Mouse (Mus musculus) telencephalon, adult 2 months (tissue): ENCODE measurements around the gene Wdr41.

Experiments used
- DNase-seq: peaks from one replicate; pipeline ENCODE4 v3.0.0-alpha.2; 2011; ENCODE audit warnings: low read depth, low spot score

Gene Wdr41

DNA sequence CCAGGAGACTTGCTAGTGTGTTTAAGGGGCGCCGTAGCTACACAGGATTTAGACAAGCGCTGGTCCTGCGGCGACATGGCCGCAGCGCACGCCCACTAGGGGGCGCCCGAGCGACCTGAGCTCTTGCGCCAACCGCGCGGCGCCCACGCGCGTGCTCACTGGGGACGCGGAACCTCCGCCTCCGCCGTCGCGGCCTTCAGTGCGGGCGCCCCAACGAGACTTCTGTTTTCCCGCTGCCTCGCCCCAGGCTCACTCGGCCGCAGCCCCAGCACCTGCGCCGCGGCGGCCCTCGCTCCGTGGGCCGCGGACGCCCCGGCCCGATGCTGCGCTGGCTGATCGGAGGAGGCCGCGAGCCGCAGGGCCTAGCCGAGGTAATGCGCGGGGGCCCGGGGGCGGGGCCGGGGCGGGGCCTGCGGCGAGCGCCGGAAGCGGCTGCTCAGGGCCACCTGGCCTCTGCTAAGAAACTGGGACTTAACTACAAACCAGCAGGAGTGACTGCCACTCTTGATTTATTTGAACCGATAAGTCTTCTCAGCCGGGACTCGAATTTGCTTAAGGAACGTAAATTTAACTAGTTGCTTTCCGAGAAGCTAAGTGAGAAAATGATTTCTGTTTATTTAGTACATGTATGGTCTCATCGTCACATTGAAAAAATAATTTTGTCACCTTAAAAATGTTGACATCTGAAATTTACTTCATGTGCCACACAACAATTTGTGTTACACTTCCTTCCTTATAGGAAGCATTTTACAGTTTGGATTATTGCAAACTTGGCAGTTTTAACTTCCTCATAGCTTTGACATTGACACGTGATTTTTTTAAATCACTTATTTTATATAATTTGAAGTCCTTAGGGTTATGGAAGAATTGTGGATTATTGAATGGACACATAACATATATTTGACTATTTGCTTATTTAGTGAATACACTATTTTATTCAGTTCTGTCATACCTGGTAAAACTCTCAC is at the start of gene Wdr41:
TSS of gene Wdr41 (plus strand) at position 126 of the 968 bp plus-strand sequence.
- peak; percentile 88 for DNase-seq

DNA sequence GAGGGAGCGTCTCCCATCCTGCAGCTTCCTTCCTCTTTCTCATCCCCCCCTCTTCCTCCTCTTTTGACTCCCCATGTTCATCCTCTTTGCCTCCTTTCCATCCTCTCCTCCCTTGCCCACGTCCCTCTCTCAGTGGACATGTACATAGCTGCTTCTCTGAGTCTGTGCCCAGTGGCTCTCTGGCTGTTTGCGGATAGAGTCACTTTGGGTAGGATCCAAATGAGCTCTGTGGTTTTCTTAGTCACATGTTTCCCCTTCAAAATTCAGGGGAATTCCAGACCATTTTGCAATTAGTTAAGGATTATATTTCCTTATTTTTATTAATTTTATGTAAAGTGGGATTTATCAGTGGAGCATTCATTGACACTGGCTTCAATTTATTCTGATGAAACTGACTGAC is 48.1 kb upstream of the Wdr41 start:
- DNase-seq, result no peak

- no peak for DNase-seq
These were observed 37.7 kb upstream of the Wdr41 start for GRCm38 (mm10) chr13:94938418-94938817.

DNA sequence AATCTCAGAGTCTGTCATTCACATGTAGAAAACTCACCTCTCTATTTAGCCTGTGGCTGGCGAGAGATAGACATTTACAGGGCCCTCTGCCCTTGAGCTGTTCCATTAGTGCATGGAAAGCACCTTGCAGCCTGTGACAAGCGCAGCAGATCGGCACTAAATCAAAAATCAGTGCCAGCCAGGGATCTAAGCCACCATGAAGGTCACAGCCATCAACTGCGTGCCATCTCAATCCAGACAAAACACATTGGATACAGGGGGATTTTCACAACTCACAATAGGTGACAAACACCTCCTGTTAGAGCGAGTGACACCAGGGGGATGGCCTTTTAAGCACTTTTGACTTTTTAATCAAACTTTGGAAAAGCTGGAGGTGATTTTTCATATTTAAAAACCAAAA is 36.0 kb upstream of the Wdr41 start:
- DNase-seq, result no peak

DNA sequence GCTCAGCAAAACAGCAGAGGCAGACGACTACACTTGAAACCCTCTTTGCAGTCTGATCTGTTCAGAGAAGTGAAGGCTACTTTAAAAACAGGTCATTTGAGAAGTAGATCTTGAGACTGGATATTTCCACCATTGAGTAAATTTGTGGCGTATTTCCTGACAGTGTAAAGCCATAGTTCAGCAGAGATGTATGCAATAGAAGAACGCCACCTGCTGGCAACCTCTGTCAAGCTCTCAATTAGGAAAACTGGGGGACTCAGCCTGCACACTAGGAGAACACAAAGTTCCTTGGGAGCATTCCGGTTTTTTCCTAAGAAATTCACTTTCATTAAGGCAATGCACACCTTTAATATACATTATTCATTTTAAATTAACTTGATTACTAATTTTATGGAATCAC is 34.9 kb upstream of the Wdr41 start:
- DNase-seq, result peak; percentile 41

GRCm38 (mm10) chr13:94955941-94956340 is 20.2 kb upstream of the Wdr41 start:
- no peak for DNase-seq

- DNase-seq, result no peak
These were observed 18.2 kb upstream of the Wdr41 start for GRCm38 (mm10) chr13:94957965-94958364.

DNA sequence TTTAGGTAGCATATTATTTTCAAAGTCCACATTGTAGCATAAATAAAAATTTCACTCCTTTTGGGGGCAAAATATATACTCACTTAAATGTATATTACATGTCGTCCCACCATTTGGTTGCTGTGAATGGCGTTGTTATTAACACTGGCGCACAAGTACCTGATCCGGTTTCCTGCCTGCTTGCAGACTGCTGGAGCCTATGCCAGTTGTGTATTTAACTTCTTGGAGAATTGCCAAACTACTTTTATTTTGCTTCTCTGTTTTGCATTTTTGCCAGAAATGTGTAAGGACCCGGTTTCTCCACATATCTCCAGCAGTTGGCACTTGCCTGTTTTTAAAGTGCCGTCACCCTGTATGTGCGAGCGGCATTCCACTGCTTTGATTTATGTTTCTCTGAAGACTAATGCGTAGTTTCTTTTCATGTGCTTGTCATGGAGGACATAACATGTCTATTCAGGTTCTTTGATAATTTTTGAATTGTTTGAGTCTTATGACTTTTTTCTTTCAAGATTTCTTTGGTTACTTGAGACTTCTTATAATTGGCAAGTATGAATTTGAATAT is 6.1 kb upstream of the Wdr41 start:
- no peak for DNase-seq

DNA sequence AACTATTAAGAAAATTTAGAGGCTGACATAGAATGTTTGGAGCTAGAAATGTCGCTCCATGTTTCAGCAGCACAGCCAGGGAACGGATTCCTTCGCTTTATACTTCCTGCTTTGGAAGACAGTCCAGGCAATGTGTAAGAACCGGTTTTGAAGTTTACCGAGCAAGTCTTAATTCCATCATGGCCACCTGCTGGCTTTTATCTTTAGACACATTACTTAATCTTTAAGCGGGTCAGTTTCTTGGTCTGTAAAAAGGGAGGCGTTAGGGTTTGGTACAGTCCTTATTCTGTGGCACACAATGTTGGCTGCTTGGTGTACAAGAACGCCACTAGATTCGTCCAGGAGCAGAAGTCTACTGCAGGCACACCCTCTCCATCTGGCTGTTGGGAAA is 321 bp upstream of the Wdr41 start:
- no peak for DNase-seq

- no peak for DNase-seq
These were observed 2.9 kb downstream of the Wdr41 start for GRCm38 (mm10) chr13:94979081-94979480.

DNA sequence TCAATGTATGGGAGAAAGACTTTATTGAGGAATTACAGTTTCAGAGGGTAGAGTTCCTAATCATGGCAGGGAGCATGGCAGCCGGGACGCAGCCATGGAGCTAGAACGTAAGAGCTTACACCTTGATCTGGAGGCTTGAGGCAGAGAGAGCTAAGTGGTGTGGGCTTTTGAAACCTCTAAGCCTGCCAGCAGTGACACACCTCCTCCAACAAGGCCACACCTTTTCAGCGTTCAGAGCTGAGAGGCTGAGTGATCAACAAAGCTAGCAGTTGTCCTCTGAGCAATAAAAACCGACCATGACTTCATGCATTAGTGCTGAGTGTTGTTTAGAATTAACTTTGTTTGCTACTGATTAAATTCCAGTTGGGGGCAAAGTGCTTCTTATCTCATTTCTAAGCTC is 14.4 kb downstream of the Wdr41 start:
- no peak for DNase-seq

DNA sequence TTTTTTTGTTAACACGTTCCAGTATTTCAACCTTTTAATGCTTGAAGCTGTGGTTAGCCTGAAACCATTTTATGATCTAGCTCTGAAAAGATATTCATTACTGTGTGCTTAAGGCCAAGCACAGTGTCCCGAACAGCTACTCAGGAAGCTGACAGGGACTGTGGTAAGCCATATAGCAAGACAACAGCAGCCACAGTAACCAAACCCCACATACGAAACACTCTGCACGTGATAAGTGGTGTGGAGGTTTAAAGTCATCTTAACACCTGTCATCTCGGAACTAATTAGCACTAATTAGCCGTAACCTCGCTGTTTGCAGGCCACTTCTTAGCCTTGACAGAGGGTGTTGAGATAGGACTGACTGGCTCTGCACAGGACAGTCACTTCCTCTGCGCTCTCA is 31.1 kb downstream of the Wdr41 start:
- no peak for DNase-seq

GRCm38 (mm10) chr13:95009261-95009660 is 33.1 kb downstream of the Wdr41 start:
- DNase-seq, result no peak

DNA sequence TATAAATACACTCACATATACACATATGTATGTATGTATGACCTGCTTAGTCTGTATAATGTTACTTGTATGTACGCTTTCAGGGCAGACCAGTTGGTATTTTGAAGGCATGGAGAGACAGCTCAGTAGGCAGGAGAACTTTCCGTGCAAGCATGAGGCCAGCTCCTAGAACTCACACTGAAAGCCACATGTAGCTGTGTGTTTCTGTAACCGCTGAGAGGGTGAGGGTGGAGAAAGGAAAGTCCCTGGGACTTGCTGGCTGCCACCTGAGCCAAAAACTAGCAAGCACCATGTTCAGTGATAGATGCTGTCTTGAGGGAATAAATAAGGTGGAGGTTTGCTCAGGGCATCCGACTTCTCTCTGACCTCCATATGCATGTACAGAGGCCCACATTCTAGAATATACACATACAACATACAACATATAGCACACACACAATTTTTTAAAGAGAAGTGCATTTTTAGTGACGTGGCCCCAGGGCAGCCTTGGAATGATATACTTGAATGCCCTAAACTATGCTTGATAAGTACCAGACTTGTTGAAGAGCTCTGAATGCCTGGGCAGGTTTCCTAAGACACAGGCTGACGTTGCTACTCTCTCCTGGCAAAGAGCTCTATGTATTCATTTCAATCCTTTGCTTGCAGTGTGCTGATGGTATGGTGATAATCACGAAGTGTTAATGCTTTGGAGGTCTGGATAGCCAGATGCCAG is 35.6 kb downstream of the Wdr41 start:
- no peak for DNase-seq

DNA sequence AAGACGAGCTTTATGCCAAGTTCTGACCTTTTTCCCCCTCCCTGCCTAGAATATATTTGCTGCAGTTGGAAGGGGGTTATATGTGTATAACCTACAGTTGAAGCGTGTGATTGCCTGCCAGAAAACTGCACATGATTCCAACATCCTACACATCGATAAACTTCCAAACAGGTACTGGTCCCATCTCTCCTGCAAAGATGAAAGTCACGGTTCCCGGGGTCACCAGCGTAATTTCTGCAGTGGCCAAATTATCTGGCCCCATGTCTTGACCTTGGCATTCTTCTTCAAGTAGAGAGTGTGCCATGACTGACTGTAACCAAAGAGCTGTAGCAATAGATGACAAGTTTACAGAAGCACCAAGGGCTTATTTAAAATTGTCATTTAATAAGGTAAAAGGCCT is 41.1 kb downstream of the Wdr41 start:
- no peak for DNase-seq

DNA sequence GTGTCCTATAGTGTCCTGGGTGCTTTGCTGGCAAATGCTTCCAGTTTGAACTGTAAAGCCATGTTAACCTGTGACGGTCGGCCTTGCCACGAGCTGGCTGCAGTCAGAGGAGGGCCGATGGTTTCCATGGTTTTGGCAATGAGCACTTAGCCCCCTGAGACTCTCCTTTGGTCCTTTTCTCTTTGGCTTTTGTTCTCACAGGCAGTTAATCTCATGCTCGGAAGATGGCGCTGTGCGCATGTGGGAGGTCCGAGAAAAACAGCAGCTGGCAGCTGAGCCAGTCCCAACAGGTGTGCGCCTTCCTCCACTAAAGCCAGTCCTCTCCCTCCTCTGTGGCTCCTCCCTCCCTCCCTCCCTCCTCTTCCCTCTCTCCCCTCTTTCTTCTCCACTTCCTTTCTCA is 41.8 kb downstream of the Wdr41 start:
- peak; percentile 61 for DNase-seq

DNA sequence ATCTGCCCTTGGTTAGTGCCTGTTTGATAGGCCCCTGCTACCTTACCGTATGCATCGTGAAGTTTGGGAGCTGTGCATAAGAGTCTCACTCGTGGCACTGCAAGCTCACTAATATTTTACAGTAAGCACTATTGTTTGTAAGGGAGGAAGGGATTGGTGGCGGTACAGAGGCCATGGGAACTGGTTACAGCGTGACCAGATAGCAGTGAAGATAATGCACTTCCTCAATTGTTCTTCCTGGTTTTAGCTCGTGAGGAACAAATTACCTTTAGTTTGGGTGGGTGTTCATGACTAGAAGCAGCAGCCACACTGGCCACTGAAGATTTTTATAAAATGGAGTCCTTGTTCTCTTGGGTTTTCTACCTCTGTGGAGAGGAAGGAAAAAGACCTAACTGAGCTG is 43.2 kb downstream of the Wdr41 start:
- no peak for DNase-seq

DNA sequence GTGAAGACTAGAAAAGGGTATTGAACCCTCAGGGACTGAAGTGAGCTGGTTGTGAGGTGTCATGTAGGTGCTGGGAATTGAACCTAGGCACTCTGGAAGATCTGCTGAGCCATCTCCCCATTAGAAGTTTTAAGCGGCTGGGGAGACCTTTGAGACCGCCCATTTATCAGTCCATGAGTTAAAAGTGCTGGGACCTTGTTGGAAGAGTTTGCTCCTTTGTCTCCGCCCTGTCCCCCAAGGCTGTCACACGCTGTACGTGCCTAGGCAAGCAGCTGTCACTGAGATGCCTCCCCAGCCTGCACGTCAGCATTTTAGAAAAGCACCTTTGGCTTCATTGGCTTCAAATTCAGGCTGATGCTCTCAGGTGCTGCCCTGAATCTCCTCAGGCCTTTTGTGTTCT is 44.1 kb downstream of the Wdr41 start:
- DNase-seq, result no peak

DNA sequence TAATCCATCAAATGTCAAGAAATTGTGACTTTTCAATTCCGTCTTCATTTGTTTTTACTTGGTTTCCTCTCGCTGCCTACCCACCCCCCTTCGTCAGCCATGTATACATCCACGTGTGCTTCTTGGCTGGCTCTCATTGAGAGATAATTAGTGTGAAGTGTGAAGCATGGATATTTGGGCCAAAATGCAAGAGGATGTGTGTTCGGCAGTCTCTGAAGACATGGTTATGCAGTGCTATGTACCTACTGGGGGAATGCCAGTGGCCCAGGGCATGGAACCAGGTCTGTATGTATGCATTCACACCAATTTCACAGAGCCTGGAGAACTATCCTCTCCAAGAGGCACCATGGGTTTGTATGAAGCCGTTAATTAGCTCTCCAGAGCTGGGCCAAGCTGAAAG is 54.7 kb downstream of the Wdr41 start:
- no peak for DNase-seq

GRCm38 (mm10) chr13:95032127-95032831 is 56.1 kb downstream of the Wdr41 start:
- no peak for DNase-seq

- no peak for DNase-seq
These were observed 56.8 kb downstream of the Wdr41 start for GRCm38 (mm10) chr13:95032973-95033372.

DNA sequence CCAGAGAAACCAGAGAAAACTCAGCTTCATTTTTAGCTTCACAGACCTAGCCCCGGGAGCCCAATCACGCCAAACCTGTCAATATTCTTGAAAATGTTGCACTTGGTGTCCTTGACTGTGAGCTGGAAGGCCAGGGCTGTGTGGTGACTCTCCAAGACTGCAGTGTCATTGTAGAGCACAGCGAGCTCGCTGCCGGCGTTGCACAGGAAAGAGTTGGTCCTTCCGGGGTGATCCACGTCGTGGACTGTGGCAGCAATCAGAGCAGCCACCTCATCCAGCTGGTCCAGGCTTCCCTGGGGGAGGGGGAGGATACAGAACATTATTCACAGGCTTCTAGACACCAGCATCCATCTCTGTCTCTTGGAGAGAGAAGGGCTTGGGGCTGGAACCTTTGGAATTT is 58.0 kb downstream of the Wdr41 start:
- no peak for DNase-seq
